13 mouse cellular contexts compared by ENCODE assay signal in genomic region chr2:37716266-37716665, GRCm38 (mm10).
"Had no signal": no experiment of that assay in that cellular context is flagged by ENCODE, and none has a peak within 500 bp of the region (broad histone marks: within the 10 kb centered on the region; RNA-seq: fewer than 3 reads in every experiment).

No protein-coding gene starts in this region.

- H3K4me2 ChIP-seq: liver, embryonic 11.5 days; liver, embryonic 15.5 days; lung, embryonic 15.5 days; midbrain, embryonic 15.5 days; neural tube, embryonic 13.5 days had no signal

- H3K36me3 ChIP-seq: limb, embryonic 10.5 days; liver, embryonic 15.5 days; lung, embryonic 15.5 days; midbrain, embryonic 10.5 days; midbrain, embryonic 15.5 days; neural tube, embryonic 13.5 days had no signal

- ATAC-seq: midbrain, embryonic 15.5 days had no signal

- H3K9me3 ChIP-seq: limb, embryonic 10.5 days; liver, embryonic 15.5 days; lung, embryonic 15.5 days; midbrain, embryonic 10.5 days; midbrain, embryonic 15.5 days; neural tube, embryonic 13.5 days had no signal

- H3K9ac ChIP-seq: liver, embryonic 15.5 days; lung, embryonic 15.5 days; midbrain, embryonic 15.5 days; neural tube, embryonic 13.5 days had no signal

- H3K4me3 ChIP-seq: left cerebral cortex, adult 2 months; limb, embryonic 10.5 days; liver, embryonic 15.5 days; lung, embryonic 15.5 days; midbrain, embryonic 10.5 days; midbrain, embryonic 15.5 days; neural tube, embryonic 13.5 days had no signal

- H3K27ac ChIP-seq: left cerebral cortex, adult 2 months; limb, embryonic 10.5 days; liver, embryonic 15.5 days; lung, embryonic 15.5 days; midbrain, embryonic 10.5 days; midbrain, embryonic 15.5 days; neural tube, embryonic 13.5 days had no signal

- H3K4me1 ChIP-seq: limb, embryonic 10.5 days; liver, embryonic 15.5 days; lung, embryonic 15.5 days; midbrain, embryonic 10.5 days; midbrain, embryonic 15.5 days; neural tube, embryonic 13.5 days had no signal

- DNase-seq: kidney, adult 18-20 months; kidney, postnatal 14 days; lung, postnatal 14 days; thymus, adult 2 months; thymus, postnatal 4 days had no signal

- H3K27me3 ChIP-seq: lung, embryonic 15.5 days; midbrain, embryonic 15.5 days; neural tube, embryonic 13.5 days had no signal
